Mouse (Mus musculus) bone marrow macrophage, adult 2 months (primary cell): ENCODE results near the gene Fam155a.

Experiments used
- CTCF ChIP-seq: IDR thresholded peaks from 2 replicates; pipeline ENCODE4 v1.5.1; 2012; ENCODE audit warnings: low read depth, mild to moderate bottlenecking, low read length, moderate library complexity
- POLR2A ChIP-seq: IDR thresholded peaks from 2 replicates; pipeline ENCODE4 v1.6.1; 2012; ENCODE audit warnings: mild to moderate bottlenecking, low read depth, low read length, borderline replicate concordance

DNA sequence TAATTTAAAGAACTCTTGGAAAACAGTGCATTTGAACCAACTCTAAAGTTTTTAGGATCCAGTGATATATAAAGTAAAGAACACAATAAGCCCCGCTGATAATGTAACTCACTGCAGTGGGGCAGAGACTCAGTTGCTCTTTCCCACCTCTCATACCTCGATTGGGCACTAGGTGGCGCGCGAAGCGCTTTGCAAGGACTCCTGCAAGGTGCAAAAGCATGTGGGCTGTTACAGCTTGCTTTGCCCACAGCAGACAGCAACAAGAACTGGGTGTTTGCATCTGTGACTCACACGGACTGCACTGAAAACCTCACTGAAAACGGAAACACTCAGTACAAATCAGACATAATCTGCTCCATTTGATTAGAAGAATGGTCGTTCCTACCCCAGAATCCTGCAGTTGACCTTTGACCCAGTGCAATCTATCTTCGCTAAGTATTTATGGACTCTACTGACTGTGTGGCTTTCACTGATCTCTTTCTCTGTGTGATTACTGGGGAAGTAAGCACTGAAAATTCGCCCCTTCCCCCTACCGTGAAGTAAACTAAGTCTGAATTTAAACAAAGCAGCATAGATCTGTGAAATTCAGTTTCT is 537.5 kb downstream of the Fam155a start:
- TF ChIP-seq CTCF (peak; percentile 75), POLR2A (no peak)
